Mouse (Mus musculus): ENCODE results near the gene Tubd1. TPM values are rescaled to one million over a fixed set of nuclear protein-coding genes. Genes with fewer than 3 reads are reported as not detected.

Tubd1 gene
- 1.8 and 2.6 TPM in 2 replicates for total RNA-seq (2014; rRNA removed)
- polyA plus RNA-seq (2015; fragmentation: Nextera tagmentation; extraction: Ambion mirVana), result 6.4 and 7.2 TPM in 2 replicates

GRCm38 (mm10) chr11:86544639-86545299, at the start of gene Tubd1, which contains the start of gene Rps6kb1:
Gene Tubd1, plus strand, starts transcription at chr11:86544991.
Gene Rps6kb1, minus strand, starts transcription at chr11:86544805.
- ATAC-seq (peak; percentile 99), DNase-seq (ENCODE audit: low spot score) (peak; percentile 100)
- Histone ChIP-seq H3K27ac (peak within 1 kb of the TSS; percentile 87), H3K9ac (replicated peaks; ENCODE audit: low read length) (peak within 1 kb of the TSS; percentile 98), H3K9me3 (ENCODE audit: low read length) (no peaks in the 10 kb centered on the region), H3K4me1 (ENCODE audit: insufficient read depth, low read length) (no peaks in the 10 kb centered on the region), H3K4me2 (ENCODE audit: low read depth, low read length) (peak within 1 kb of the TSS; percentile 81), H3K36me3 (ENCODE audit: insufficient read depth, low read length) (no peaks in the 10 kb centered on the region), H3K27me3 (ENCODE audit: insufficient read depth, low read length) (no peaks in the 10 kb centered on the region), H3K4me3 (ENCODE audit: low read length) (peak within 1 kb of the TSS; percentile 96)
- WGBS, result under 1% methylated on average over 43 of the region's 43 CpGs
- TF ChIP-seq CTCF (IDR thresholded peaks at IDR 0.05; ENCODE audit: low read depth), result no peak

- H3K9me3 ChIP-seq (ENCODE audit: low read length), result no peaks in the 10 kb centered on the region
- no peak overlapping the region for H3K27ac ChIP-seq
- H3K4me2 ChIP-seq (ENCODE audit: low read depth, low read length), result no peak overlapping the region
- DNase-seq (ENCODE audit: low spot score) (no peak), ATAC-seq (no peak)
- whole genome bisulfite sequencing, result 96% methylated on average over 1 of the region's 1 CpGs
- H3K4me3 ChIP-seq (ENCODE audit: low read length), result no peak overlapping the region
- H3K9ac ChIP-seq (replicated peaks; ENCODE audit: low read length), result no peak overlapping the region
- H3K4me1 ChIP-seq (ENCODE audit: insufficient read depth, low read length), result no peaks in the 10 kb centered on the region
- no peak for TF ChIP-seq CTCF (IDR thresholded peaks at IDR 0.05; ENCODE audit: low read depth)
- H3K36me3 ChIP-seq (ENCODE audit: insufficient read depth, low read length), result peaks cover 4% of the 10 kb centered on the region; the same call in 1 of the 2 replicates
- H3K27me3 ChIP-seq (ENCODE audit: insufficient read depth, low read length), result no peaks in the 10 kb centered on the region
Measured at GRCm38 (mm10) chr11:86497356-86497755, 47.4 kb upstream of the Tubd1 start.

DNA sequence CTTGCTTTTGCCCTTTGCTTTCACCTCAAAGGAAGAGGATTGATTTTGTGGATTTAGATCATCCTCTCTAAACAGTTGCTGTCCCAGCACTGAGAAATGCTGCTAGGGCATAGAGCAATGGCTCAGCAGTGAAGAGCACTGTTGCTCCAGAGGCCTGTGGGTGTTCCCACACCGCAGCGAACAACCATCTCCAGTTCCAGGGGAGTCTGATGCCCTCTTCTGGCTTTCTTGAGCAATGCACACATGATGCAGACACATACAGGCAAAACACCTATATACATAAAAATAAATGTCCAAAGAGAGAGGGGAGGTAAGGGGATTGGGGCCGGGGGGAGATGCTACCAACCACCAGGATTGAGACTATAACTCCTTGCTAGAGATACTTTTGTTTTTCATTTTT, 46.9 kb upstream of the Tubd1 start:
- no peaks in the 10 kb centered on the region for H3K9me3 ChIP-seq (ENCODE audit: low read length)
- no peaks in the 10 kb centered on the region for H3K27me3 ChIP-seq (ENCODE audit: insufficient read depth, low read length)
- DNase-seq (ENCODE audit: low spot score), result no peak
- peaks cover 6% of the 10 kb centered on the region; the same call in 1 of the 2 replicates for H3K36me3 ChIP-seq (ENCODE audit: insufficient read depth, low read length)
- no peak overlapping the region for H3K9ac ChIP-seq (replicated peaks; ENCODE audit: low read length)
- no peak overlapping the region for H3K27ac ChIP-seq
- H3K4me2 ChIP-seq (ENCODE audit: low read depth, low read length), result no peak overlapping the region
- no peak overlapping the region for H3K4me3 ChIP-seq (ENCODE audit: low read length)
- 71% methylated on average over 3 of the region's 3 CpGs for WGBS
- no peaks in the 10 kb centered on the region for H3K4me1 ChIP-seq (ENCODE audit: insufficient read depth, low read length)
- ATAC-seq, result no peak
- TF ChIP-seq CTCF (IDR thresholded peaks at IDR 0.05; ENCODE audit: low read depth), result peak; percentile 48

GRCm38 (mm10) chr11:86500795-86501194, 44.0 kb upstream of the Tubd1 start:
- no peak for TF ChIP-seq CTCF (IDR thresholded peaks at IDR 0.05; ENCODE audit: low read depth)
- no peak overlapping the region for H3K27ac ChIP-seq
- no peaks in the 10 kb centered on the region for H3K27me3 ChIP-seq (ENCODE audit: insufficient read depth, low read length)
- no peaks in the 10 kb centered on the region for H3K9me3 ChIP-seq (ENCODE audit: low read length)
- H3K9ac ChIP-seq (replicated peaks; ENCODE audit: low read length), result no peak overlapping the region
- DNase-seq (ENCODE audit: low spot score) (no peak), ATAC-seq (no peak)
- 72% methylated on average over 1 of the region's 1 CpGs for WGBS
- no peak overlapping the region for H3K4me3 ChIP-seq (ENCODE audit: low read length)
- peaks cover 15% of the 10 kb centered on the region; the same call in 1 of the 2 replicates for H3K36me3 ChIP-seq (ENCODE audit: insufficient read depth, low read length)
- H3K4me2 ChIP-seq (ENCODE audit: low read depth, low read length), result no peak overlapping the region
- H3K4me1 ChIP-seq (ENCODE audit: insufficient read depth, low read length), result no peaks in the 10 kb centered on the region

GRCm38 (mm10) chr11:86503121-86503520, 41.7 kb upstream of the Tubd1 start:
- H3K4me3 ChIP-seq (ENCODE audit: low read length), result no peak overlapping the region

GRCm38 (mm10) chr11:86507334-86507733, 37.5 kb upstream of the Tubd1 start:
- Histone ChIP-seq H3K4me3 (ENCODE audit: low read length) (no peak overlapping the region), H3K27me3 (ENCODE audit: insufficient read depth, low read length) (no peaks in the 10 kb centered on the region), H3K36me3 (ENCODE audit: insufficient read depth, low read length) (peaks cover 51% of the 10 kb centered on the region), H3K27ac (no peak overlapping the region), H3K9me3 (ENCODE audit: low read length) (no peaks in the 10 kb centered on the region), H3K9ac (replicated peaks; ENCODE audit: low read length) (no peak overlapping the region), H3K4me1 (ENCODE audit: insufficient read depth, low read length) (no peaks in the 10 kb centered on the region), H3K4me2 (ENCODE audit: low read depth, low read length) (no peak overlapping the region)
- 97% methylated on average over 2 of the region's 2 CpGs for WGBS
- TF ChIP-seq CTCF (IDR thresholded peaks at IDR 0.05; ENCODE audit: low read depth), result no peak
- ATAC-seq, result no peak
- no peak for DNase-seq (ENCODE audit: low spot score)

More at GRCm38 (mm10) chr11:86503121-86503520, 41.7 kb upstream of the Tubd1 start:
- Histone ChIP-seq H3K36me3 (ENCODE audit: insufficient read depth, low read length) (peaks cover 27% of the 10 kb centered on the region), H3K9me3 (ENCODE audit: low read length) (no peaks in the 10 kb centered on the region), H3K27me3 (ENCODE audit: insufficient read depth, low read length) (no peaks in the 10 kb centered on the region), H3K4me2 (ENCODE audit: low read depth, low read length) (no peak overlapping the region), H3K4me1 (ENCODE audit: insufficient read depth, low read length) (no peaks in the 10 kb centered on the region), H3K9ac (replicated peaks; ENCODE audit: low read length) (no peak overlapping the region), H3K27ac (no peak overlapping the region)
- DNase-seq (ENCODE audit: low spot score) (no peak), ATAC-seq (no peak)
- 94% methylated on average over 2 of the region's 2 CpGs for WGBS
- no peak for TF ChIP-seq CTCF (IDR thresholded peaks at IDR 0.05; ENCODE audit: low read depth)

DNA sequence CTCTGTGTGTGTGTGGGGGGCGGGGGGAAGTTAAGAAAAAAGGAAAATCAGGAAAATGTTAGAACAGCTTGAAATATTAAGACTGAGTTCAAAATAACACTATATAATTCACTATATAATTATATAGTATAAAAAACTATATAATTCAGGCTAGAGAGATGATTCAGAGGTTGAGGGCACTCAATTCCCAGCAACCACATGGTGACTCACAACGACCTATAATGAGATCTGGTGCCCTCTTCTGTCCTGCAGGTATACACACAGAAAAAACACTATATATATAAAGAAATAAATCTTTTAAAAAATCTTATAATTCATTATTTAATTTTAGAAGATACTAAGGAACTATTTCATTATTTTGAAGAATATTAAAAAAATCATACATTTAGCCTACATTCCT, 36.8 kb upstream of the Tubd1 start:
- no peak for TF ChIP-seq CTCF (IDR thresholded peaks at IDR 0.05; ENCODE audit: low read depth)
- no peak overlapping the region for H3K4me3 ChIP-seq (ENCODE audit: low read length)
- H3K36me3 ChIP-seq (ENCODE audit: insufficient read depth, low read length), result peaks cover 53% of the 10 kb centered on the region
- H3K9ac ChIP-seq (replicated peaks; ENCODE audit: low read length), result no peak overlapping the region
- H3K4me1 ChIP-seq (ENCODE audit: insufficient read depth, low read length), result no peaks in the 10 kb centered on the region
- H3K4me2 ChIP-seq (ENCODE audit: low read depth, low read length), result no peak overlapping the region
- DNase-seq (ENCODE audit: low spot score) (no peak), ATAC-seq (no peak)
- H3K27me3 ChIP-seq (ENCODE audit: insufficient read depth, low read length), result no peaks in the 10 kb centered on the region
- no peaks in the 10 kb centered on the region for H3K9me3 ChIP-seq (ENCODE audit: low read length)
- 91% methylated on average over 2 of the region's 2 CpGs for WGBS
- no peak overlapping the region for H3K27ac ChIP-seq

Data from hindbrain, postnatal 0 days (tissue).